Mouse (Mus musculus) stomach, embryonic 14.5 days (tissue): ENCODE measurements around the gene Dolpp1. TPM values are rescaled to one million over a fixed set of nuclear protein-coding genes. Genes with fewer than 3 reads are reported as not detected.

ENCODE experiments used
- ATAC-seq: fragments of 200-750 bp; cut with Nextera tagmentation; 2 replicates; pipeline ENCODE4 v1.8.0; 2017; ENCODE audit warnings: low read depth, moderate TSS enrichment; ENCODE audit not compliant: insufficient number of reproducible peaks, insufficient read depth, low FRiP score
- H3K27ac ChIP-seq: fragments of 300-500 bp; sonication (generic); 2 replicates; pipeline ENCODE4 v1.5.1; 2014; ENCODE audit warnings: mild to moderate bottlenecking, low read length, moderate library complexity, mixed read lengths
- H3K27me3 ChIP-seq: fragments of 300-500 bp; sonication (generic); 2 replicates; pipeline ENCODE4 v1.6.1; 2014; ENCODE audit warnings: low read length, control low read depth, mixed read lengths; ENCODE audit not compliant: control insufficient read depth, insufficient read depth
- H3K36me3 ChIP-seq: fragments of 300-500 bp; sonication (generic); 2 replicates; pipeline ENCODE4 v1.6.1; 2014; ENCODE audit warnings: mild to moderate bottlenecking, control low read depth, low read length, moderate library complexity, mixed read lengths; ENCODE audit not compliant: control insufficient read depth, insufficient read depth
- H3K4me1 ChIP-seq: fragments of 300-500 bp; sonication (generic); 2 replicates; pipeline ENCODE4 v1.6.1; 2014; ENCODE audit warnings: low read length, control low read depth, mixed read lengths; ENCODE audit not compliant: control insufficient read depth, insufficient read depth
- H3K4me2 ChIP-seq: fragments of 300-500 bp; sonication (generic); replicated peaks from 2 replicates; pipeline ENCODE4 v1.6.1; 2014; ENCODE audit warnings: low read depth, low read length, control low read depth
- H3K4me3 ChIP-seq: fragments of 300-500 bp; sonication (generic); 2 replicates; pipeline ENCODE4 v1.5.1; 2014; ENCODE audit warnings: low read depth, low read length, control low read depth
- H3K9ac ChIP-seq: fragments of 300-500 bp; sonication (generic); replicated peaks from 2 replicates; pipeline ENCODE4 v1.6.1; 2014; ENCODE audit warnings: low read depth, mild to moderate bottlenecking, control low read depth, low read length, moderate library complexity, mixed read lengths
- H3K9me3 ChIP-seq: fragments of 300-500 bp; sonication (generic); 2 replicates; pipeline ENCODE4 v1.6.1; 2016; ENCODE audit warnings: low read depth, low read length, control low read depth; ENCODE audit not compliant: control insufficient read depth
- WGBS: fragments of 180-500 bp; shearing (Covaris S2); extraction: QIAGEN DNeasy Blood & Tissue Kit; methylation state at CpG from one replicate; pipeline ENCODE4 v1.1.7; 2014; 5-methylcytosine and 5-hydroxymethylcytosine counted together
- polyA plus RNA-seq: library from polyadenylated mRNA; unstranded; fragments of >200 nt; fragmentation: Nextera tagmentation; extraction: Ambion mirVana; gene quantifications from 2 replicates; pipeline ENCODE4 v1.2.1, GENCODE M21; 2014

Dolpp1 gene
- polyA plus RNA-seq: 35.8 and 37.8 TPM in 2 replicates

GRCm38 (mm10) chr2:30392114-30392576 is at the start of gene Dolpp1:
Gene Dolpp1 (plus strand): TSS chr2:30392254.
- Histone ChIP-seq H3K4me1 (peaks cover 7% of the 10 kb centered on the region; the same call in 1 of the 2 replicates), H3K27me3 (no peaks in the 10 kb centered on the region), H3K9ac (peak within 1 kb of the TSS; percentile 65), H3K27ac (peak within 1 kb of the TSS; percentile 88), H3K9me3 (no peaks in the 10 kb centered on the region), H3K4me2 (peak within 1 kb of the TSS; percentile 78), H3K36me3 (peaks cover 6% of the 10 kb centered on the region; the same call in 1 of the 2 replicates), H3K4me3 (peak within 1 kb of the TSS; percentile 76)
- peak; percentile 97 for ATAC-seq
- under 1% methylated on average over 40 of the region's 40 CpGs for WGBS

DNA sequence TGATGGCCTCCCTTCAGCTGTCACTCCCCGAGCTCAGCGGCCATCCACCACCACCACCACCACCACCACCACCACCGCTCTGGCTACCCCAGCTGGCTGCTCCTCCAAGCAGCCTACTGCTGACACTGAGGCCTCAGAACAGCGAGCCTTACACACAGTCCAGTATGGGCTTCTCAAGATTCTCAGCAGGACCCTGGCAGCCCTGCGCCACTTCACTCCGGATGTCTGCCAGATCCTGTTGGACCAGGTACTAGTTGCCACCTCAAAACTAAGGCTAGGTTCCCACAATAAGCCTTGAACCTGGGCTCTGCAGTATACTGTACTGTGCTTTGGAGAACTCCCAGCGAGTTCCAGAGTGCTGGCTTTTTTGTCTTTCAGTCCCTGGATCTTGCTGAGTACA is 49.5 kb upstream of the Dolpp1 start:
- H3K36me3 ChIP-seq: peaks cover 71% of the 10 kb centered on the region
- WGBS: 92% methylated on average over 7 of the region's 7 CpGs

GRCm38 (mm10) chr2:30343601-30344137 is 48.4 kb upstream of the Dolpp1 start:
- Histone ChIP-seq H3K9ac (no peak overlapping the region), H3K36me3 (peaks cover 78% of the 10 kb centered on the region), H3K4me1 (no peaks in the 10 kb centered on the region), H3K27ac (no peak overlapping the region), H3K9me3 (no peaks in the 10 kb centered on the region), H3K27me3 (no peaks in the 10 kb centered on the region), H3K4me3 (no peak overlapping the region), H3K4me2 (no peak overlapping the region)
- no peak for ATAC-seq
- 68% methylated on average over 14 of the region's 14 CpGs for WGBS

More for the DNA sequence above, 49.5 kb upstream of the Dolpp1 start:
- Histone ChIP-seq H3K4me1 (no peaks in the 10 kb centered on the region), H3K27me3 (no peaks in the 10 kb centered on the region), H3K9ac (no peak overlapping the region), H3K4me3 (no peak overlapping the region), H3K27ac (no peak overlapping the region), H3K4me2 (no peak overlapping the region), H3K9me3 (no peaks in the 10 kb centered on the region)
- ATAC-seq: no peak

- H3K9ac ChIP-seq: no peak overlapping the region
- no peaks in the 10 kb centered on the region for H3K27me3 ChIP-seq
- 90% methylated on average over 7 of the region's 7 CpGs for WGBS
- no peak for ATAC-seq
- no peak overlapping the region for H3K4me2 ChIP-seq
- H3K36me3 ChIP-seq: peaks cover 86% of the 10 kb centered on the region
- no peaks in the 10 kb centered on the region for H3K4me1 ChIP-seq
- H3K9me3 ChIP-seq: no peaks in the 10 kb centered on the region
- no peak overlapping the region for H3K4me3 ChIP-seq
- H3K27ac ChIP-seq: no peak overlapping the region
Observed at GRCm38 (mm10) chr2:30345971-30346676, 45.9 kb upstream of the Dolpp1 start.

- Histone ChIP-seq H3K36me3 (peaks cover 69% of the 10 kb centered on the region), H3K27ac (no peak overlapping the region), H3K4me3 (no peak overlapping the region), H3K27me3 (no peaks in the 10 kb centered on the region), H3K4me2 (no peak overlapping the region), H3K4me1 (no peaks in the 10 kb centered on the region), H3K9me3 (no peaks in the 10 kb centered on the region), H3K9ac (no peak overlapping the region)
- ATAC-seq: no peak
- 94% methylated on average over 6 of the region's 6 CpGs for WGBS
Observed at GRCm38 (mm10) chr2:30349196-30349595, 42.9 kb upstream of the Dolpp1 start.

- no peak overlapping the region for H3K4me2 ChIP-seq
- no peak overlapping the region for H3K27ac ChIP-seq
- peaks cover 11% of the 10 kb centered on the region for H3K4me1 ChIP-seq
- H3K9me3 ChIP-seq: no peaks in the 10 kb centered on the region
- H3K9ac ChIP-seq: no peak overlapping the region
- no peak overlapping the region for H3K4me3 ChIP-seq
- 65% methylated on average over 2 of the region's 2 CpGs for WGBS
- H3K36me3 ChIP-seq: peaks cover 54% of the 10 kb centered on the region
- H3K27me3 ChIP-seq: no peaks in the 10 kb centered on the region
- no peak for ATAC-seq
Observed at GRCm38 (mm10) chr2:30351149-30351548, 40.9 kb upstream of the Dolpp1 start.

DNA sequence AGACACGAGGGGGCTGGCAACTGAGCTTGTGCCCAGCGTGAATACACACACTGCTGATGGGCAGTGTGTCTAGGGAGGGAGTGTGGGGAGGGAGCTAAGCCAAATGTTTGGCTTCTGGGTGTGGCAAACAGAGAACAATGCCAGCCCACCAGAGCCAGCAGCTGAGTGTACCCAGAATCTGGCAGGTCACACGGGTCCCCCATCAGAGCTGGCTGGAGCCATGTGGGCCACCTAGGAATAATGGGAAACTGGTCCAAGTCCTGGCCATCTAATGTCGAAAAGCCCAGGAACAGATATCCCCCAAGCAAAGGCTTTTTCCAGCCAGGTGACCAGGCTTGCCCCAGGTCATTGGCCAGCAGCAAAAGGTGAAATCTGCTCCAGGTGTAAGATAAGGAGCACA is 36.2 kb upstream of the Dolpp1 start:
- WGBS: 62% methylated on average over 4 of the region's 4 CpGs
- H3K27me3 ChIP-seq: no peaks in the 10 kb centered on the region
- 0 out of 2 replicates have a peak, but pooled peaks have one; percentile 11 for ATAC-seq
- no peak overlapping the region for H3K4me3 ChIP-seq
- H3K36me3 ChIP-seq: peaks cover 19% of the 10 kb centered on the region; the same call in 1 of the 2 replicates
- no peaks in the 10 kb centered on the region for H3K9me3 ChIP-seq
- H3K4me2 ChIP-seq: 0 out of 2 replicates have a peak overlapping the region, but pooled peaks have one; percentile 14
- H3K4me1 ChIP-seq: peaks cover 34% of the 10 kb centered on the region
- H3K27ac ChIP-seq: peak overlapping the region; percentile 64; the same call in 1 of the 2 replicates
- no peak overlapping the region for H3K9ac ChIP-seq

GRCm38 (mm10) chr2:30356266-30356665 is 35.8 kb upstream of the Dolpp1 start:
- WGBS: 28% methylated on average over 4 of the region's 4 CpGs

More at GRCm38 (mm10) chr2:30356266-30356665, 35.8 kb upstream of the Dolpp1 start:
- Histone ChIP-seq H3K4me3 (no peak overlapping the region), H3K27me3 (no peaks in the 10 kb centered on the region), H3K36me3 (peaks cover 17% of the 10 kb centered on the region; the same call in 1 of the 2 replicates), H3K4me1 (peaks cover 34% of the 10 kb centered on the region), H3K4me2 (0 out of 2 replicates have a peak overlapping the region, but pooled peaks have one; percentile 14), H3K9me3 (no peaks in the 10 kb centered on the region), H3K9ac (no peak overlapping the region), H3K27ac (peak overlapping the region; percentile 64; the same call in 1 of the 2 replicates)
- ATAC-seq: no peak
